Mouse (Mus musculus) CH12.LX (cell line): ENCODE results near the gene 1700092M07Rik. TPM values are rescaled to one million over a fixed set of nuclear protein-coding genes. Genes with fewer than 3 reads are reported as not detected.

Experiments used
- DNase-seq: peaks from one replicate; pipeline ENCODE4 v3.0.0-alpha.2; 2013; ENCODE audit errors: extremely low read depth
- H3K27ac ChIP-seq: 2 replicates; pipeline ENCODE4 v1.5.1; 2012; ENCODE audit warnings: low read depth, mild to moderate bottlenecking, control low read depth, moderate library complexity; ENCODE audit not compliant: insufficient read depth
- H3K27me3 ChIP-seq: replicated peaks from 2 replicates; pipeline ENCODE3; 2012; ENCODE audit warnings: inconsistent platforms
- H3K36me3 ChIP-seq, 2 experiments: replicated peaks in 1 of 2; 2 replicates each; pipeline versions ENCODE3 to v1.6.1; 2012; ENCODE audit warnings: inconsistent platforms in 1 of 2, low read length in 1 of 2, mild to moderate bottlenecking in 1 of 2, mixed read lengths in 1 of 2, moderate library complexity in 1 of 2; ENCODE audit not compliant: control insufficient read depth in 1 of 2, insufficient read depth in 1 of 2
- H3K4me1 ChIP-seq, 2 experiments: 2 replicates each; pipeline ENCODE4 v1.6.1; 2012; ENCODE audit warnings: inconsistent platforms in 1 of 2, moderate library complexity in 1 of 2; ENCODE audit not compliant: insufficient read depth in 2 of 2, control insufficient read depth in 1 of 2
- H3K4me2 ChIP-seq: 2 replicates; pipeline ENCODE4 v1.6.1; 2012; ENCODE audit warnings: low read depth, mild to moderate bottlenecking, control low read depth; ENCODE audit not compliant: poor library complexity, insufficient read depth, severe bottlenecking
- H3K4me3 ChIP-seq, 3 experiments: fragments of 150-350 bp in 1 of 3; sonication (generic) in 1 of 3; replicated peaks in 1 of 3; 2 replicates each; pipeline versions ENCODE3 to v1.5.1; 2011 to 2012; ENCODE audit warnings: low read depth in 2 of 3, low read length in 2 of 3, mild to moderate bottlenecking in 2 of 3, moderate library complexity in 2 of 3, control low read depth in 1 of 3, improper control_type of control experiment in 1 of 3, inconsistent platforms in 1 of 3, mixed read lengths in 1 of 3; ENCODE audit not compliant: poor library complexity in 1 of 3
- H3K79me2 ChIP-seq: replicated peaks from 2 replicates; pipeline ENCODE4 v1.6.1; 2012; ENCODE audit warnings: mild to moderate bottlenecking, moderate library complexity; ENCODE audit not compliant: control insufficient read depth, poor library complexity, insufficient read depth, severe bottlenecking; ENCODE audit errors: extremely low read depth
- H3K9ac ChIP-seq: 2 replicates; pipeline ENCODE4 v1.6.1; 2012; ENCODE audit warnings: low read depth, mild to moderate bottlenecking, control low read depth, moderate library complexity; ENCODE audit not compliant: insufficient read depth
- H3K9me3 ChIP-seq: replicated peaks from 2 replicates; pipeline ENCODE3; 2012; ENCODE audit warnings: low read length, inconsistent platforms, mixed read lengths
- BHLHE40 ChIP-seq: IDR thresholded peaks from 2 replicates; pipeline ENCODE4 v1.6.1; 2011; ENCODE audit warnings: mild to moderate bottlenecking, low read depth, low read length, improper control_type of control experiment
- CHD1 ChIP-seq: IDR thresholded peaks from 2 replicates; pipeline ENCODE4 v1.6.1; 2012; ENCODE audit warnings: low read depth, low read length, improper control_type of control experiment, inconsistent platforms
- CHD2 ChIP-seq: IDR thresholded peaks from 2 replicates; pipeline ENCODE4 v1.6.1; 2011; ENCODE audit warnings: low read length, improper control_type of control experiment
- CTCF ChIP-seq, 2 experiments: IDR thresholded peaks in 1 of 2; conservative IDR thresholded peaks in 1 of 2; 2 replicates each; pipeline ENCODE4 v1.5.1; 2011 to 2012; ENCODE audit warnings: low read depth in 2 of 2, low read length in 2 of 2, improper control_type of control experiment in 1 of 2, inconsistent platforms in 1 of 2, mild to moderate bottlenecking in 1 of 2, moderate library complexity in 1 of 2
- E2F4 ChIP-seq: IDR thresholded peaks from 2 replicates; pipeline ENCODE4 v1.6.1; 2011; ENCODE audit warnings: low read depth, low read length, improper control_type of control experiment; ENCODE audit not compliant: insufficient replicate concordance
- ELF1 ChIP-seq: IDR thresholded peaks from 2 replicates; pipeline ENCODE4 v1.6.1; 2014; ENCODE audit warnings: low read depth, mild to moderate bottlenecking, inconsistent platforms, low read length, improper control_type of control experiment
- EP300 ChIP-seq: IDR thresholded peaks from 2 replicates; pipeline ENCODE4 v1.6.1; 2011; ENCODE audit warnings: low read length, improper control_type of control experiment
- ETS1 ChIP-seq: conservative IDR thresholded peaks from 2 replicates; pipeline ENCODE4 v1.6.1; 2012; ENCODE audit warnings: low read depth, mild to moderate bottlenecking, inconsistent platforms, low read length, improper control_type of control experiment, moderate library complexity
- HCFC1 ChIP-seq: IDR thresholded peaks from 2 replicates; pipeline ENCODE4 v1.6.1; 2012; ENCODE audit warnings: low read depth, mild to moderate bottlenecking, inconsistent platforms, low read length, improper control_type of control experiment
- IRF4 ChIP-seq: IDR thresholded peaks from 2 replicates; pipeline ENCODE4 v1.6.1; 2014; ENCODE audit warnings: low read depth, mild to moderate bottlenecking, inconsistent platforms, low read length, improper control_type of control experiment
- JUN ChIP-seq: IDR thresholded peaks from 2 replicates; pipeline ENCODE4 v1.6.1; 2011; ENCODE audit warnings: low read depth, mild to moderate bottlenecking, low read length, improper control_type of control experiment, moderate library complexity; ENCODE audit not compliant: insufficient read depth
- MAFK ChIP-seq: IDR thresholded peaks from 2 replicates; pipeline ENCODE4 v1.6.1; 2011; ENCODE audit warnings: low read length, improper control_type of control experiment; ENCODE audit not compliant: insufficient replicate concordance
- MAX ChIP-seq: IDR thresholded peaks from 2 replicates; pipeline ENCODE4 v1.6.1; 2011; ENCODE audit warnings: low read length, improper control_type of control experiment
- MAZ ChIP-seq: IDR thresholded peaks from 2 replicates; pipeline ENCODE4 v1.6.1; 2012; ENCODE audit warnings: low read depth, mild to moderate bottlenecking, inconsistent platforms, low read length, improper control_type of control experiment, moderate library complexity
- MEF2A ChIP-seq: IDR thresholded peaks from 2 replicates; pipeline ENCODE4 v1.6.1; 2014; ENCODE audit warnings: low read depth, mild to moderate bottlenecking, inconsistent platforms, low read length, improper control_type of control experiment, borderline replicate concordance
- MYC ChIP-seq: IDR thresholded peaks from 2 replicates; pipeline ENCODE4 v1.6.1; 2011; ENCODE audit warnings: low read depth, mild to moderate bottlenecking, improper control_type of control experiment, low read length
- NELFE ChIP-seq: IDR thresholded peaks from 2 replicates; pipeline ENCODE4 v1.6.1; 2011; ENCODE audit warnings: low read depth, low read length, improper control_type of control experiment
- NRF1 ChIP-seq: IDR thresholded peaks from 2 replicates; pipeline ENCODE4 v1.6.1; 2014; ENCODE audit warnings: low read depth, mild to moderate bottlenecking, inconsistent platforms, low read length, improper control_type of control experiment, moderate library complexity
- PAX5 ChIP-seq: IDR thresholded peaks from 2 replicates; pipeline ENCODE4 v1.6.1; 2012; ENCODE audit warnings: low read length, inconsistent platforms, mixed read lengths
- POLR2AphosphoS2 ChIP-seq: IDR thresholded peaks from 2 replicates; pipeline ENCODE4 v1.6.1; 2011; ENCODE audit warnings: low read depth, low read length, improper control_type of control experiment
- RAD21 ChIP-seq: IDR thresholded peaks from 2 replicates; pipeline ENCODE4 v1.6.1; 2011; ENCODE audit warnings: low read depth, mild to moderate bottlenecking, low read length, improper control_type of control experiment, moderate library complexity
- RCOR1 ChIP-seq: conservative IDR thresholded peaks from 2 replicates; pipeline ENCODE4 v1.6.1; 2012; ENCODE audit warnings: low read depth, mild to moderate bottlenecking, inconsistent platforms, low read length, improper control_type of control experiment
- SIN3A ChIP-seq: IDR thresholded peaks from 2 replicates; pipeline ENCODE4 v1.6.1; 2012; ENCODE audit warnings: low read length, improper control_type of control experiment, inconsistent platforms
- SMC3 ChIP-seq: IDR thresholded peaks from 2 replicates; pipeline ENCODE4 v1.6.1; 2011; ENCODE audit warnings: low read depth, low read length, improper control_type of control experiment
- TBP ChIP-seq: conservative IDR thresholded peaks from 2 replicates; pipeline ENCODE4 v1.6.1; 2011; ENCODE audit warnings: low read depth, low read length, improper control_type of control experiment
- TCF12 ChIP-seq: IDR thresholded peaks from 2 replicates; pipeline ENCODE4 v1.6.1; 2014; ENCODE audit warnings: low read depth, mild to moderate bottlenecking, inconsistent platforms, low read length, improper control_type of control experiment
- UBTF ChIP-seq: IDR thresholded peaks from 2 replicates; pipeline ENCODE4 v1.6.1; 2012; ENCODE audit warnings: low read depth, mild to moderate bottlenecking, inconsistent platforms, low read length, improper control_type of control experiment, moderate library complexity
- USF2 ChIP-seq: conservative IDR thresholded peaks from 2 replicates; pipeline ENCODE4 v1.6.1; 2011; ENCODE audit warnings: low read depth, low read length, improper control_type of control experiment
- ZC3H11A ChIP-seq: IDR thresholded peaks from 2 replicates; pipeline ENCODE4 v1.6.1; 2012; ENCODE audit warnings: low read depth, mild to moderate bottlenecking, inconsistent platforms, low read length, improper control_type of control experiment
- ZMIZ1 ChIP-seq: IDR thresholded peaks from 2 replicates; pipeline ENCODE4 v1.6.1; 2012; ENCODE audit warnings: low read depth, mild to moderate bottlenecking, inconsistent platforms, low read length, improper control_type of control experiment
- ZNF384 ChIP-seq: IDR thresholded peaks from 2 replicates; pipeline ENCODE4 v1.6.1; 2012; ENCODE audit warnings: low read depth, low read length, improper control_type of control experiment, inconsistent platforms
- dilution Hi-C: fragments of 300-500 bp; cut with MboI; formaldehyde crosslinking; loops from 2 replicates; pipeline ENCODE4 v1.14.3; 2020; ENCODE audit warnings: low sequenced_read_pairs; ENCODE audit not compliant: extremely low pct_unique_long_range_greater_than_20kb, extremely low pct_ligation_motif_present
- in situ Hi-C: fragments of 300-500 bp; cut with MboI; formaldehyde crosslinking; loops from 3 replicates; pipeline ENCODE4 v1.14.3; 2019; ENCODE audit warnings: low sequenced_read_pairs, low pct_ligation_motif_present, low pct_unique_long_range_greater_than_20kb, mixed read lengths
- polyA plus RNA-seq: library from polyadenylated mRNA; unstranded; fragments of >175 nt; gene quantifications from 2 replicates; pipeline ENCODE4 v1.2.1, GENCODE M21; 2012; ENCODE audit warnings: low read depth; ENCODE audit not compliant: insufficient read length
- total RNA-seq, 2 experiments: library from RNA; depleted of rRNA; stranded (reverse); fragments of 300-350 nt in 1 of 2; fragments of >200 nt in 1 of 2; gene quantifications; 2 replicates each; pipeline ENCODE4 v1.2.3; 2012 to 2014

1700092M07Rik gene
- total and polyA plus RNA-seq, 3 experiments, result 1.0 to 3.8 (median 3.1) TPM

GRCm38 (mm10) chr19:8734334-8734733 is 6.2 kb upstream of the 1700092M07Rik start:
- Histone ChIP-seq H3K36me3 (peaks cover 22 to 25% of the 10 kb centered on the region in 2 experiments), H3K4me2 (no peak overlapping the region), H3K27ac (no peak overlapping the region), H3K9me3 (peaks cover 5% of the 10 kb centered on the region), H3K4me1 (peaks cover 2 to 24% of the 10 kb centered on the region in 2 experiments; a peak in 2 of 4 replicates), H3K4me3 (no peak overlapping the region), H3K9ac (no peak overlapping the region), H3K27me3 (no peaks in the 10 kb centered on the region), H3K79me2 (peaks cover 21% of the 10 kb centered on the region)
- in situ Hi-C loops (loop anchor here (25.0 kb wide), 1 partner anchor 378 kb away; no protein-coding TSS in a partner anchor), dilution Hi-C loops (no loop called here)
- TF ChIP-seq UBTF (no peak), SIN3A (no peak), CTCF (conservative IDR thresholded peaks at IDR 0.05 in 1 of 2, IDR thresholded peaks at IDR 0.05 in 1 of 2; ENCODE audit: low read depth in 2 of 2, low read length in 2 of 2) (no peak), HCFC1 (no peak), ELF1 (no peak), CHD2 (no peak), MAX (no peak), MYC (no peak), JUN (no peak), RCOR1 (no peak), ZC3H11A (no peak), RAD21 (no peak), USF2 (no peak), CHD1 (no peak), TBP (no peak)
- DNase-seq, result no peak

- H3K4me1 ChIP-seq, result peaks cover 4 to 28% of the 10 kb centered on the region in 2 experiments; a peak in 2 of 4 replicates
- dilution Hi-C loops, result no loop called here
- peaks cover 31 to 37% of the 10 kb centered on the region in 2 experiments for H3K36me3 ChIP-seq
- in situ Hi-C loops, result loop anchor here (25.0 kb wide), 1 partner anchor 377 kb away; no protein-coding TSS in a partner anchor
- H3K9me3 ChIP-seq, result peaks cover 5% of the 10 kb centered on the region
- peak; percentile 88 for DNase-seq
- H3K27me3 ChIP-seq, result no peaks in the 10 kb centered on the region
- H3K4me3 ChIP-seq, result peak within 1 kb of the TSS; percentile 68 to 99 (median 99)
- H3K27ac ChIP-seq, result peak within 1 kb of the TSS; percentile 58
- H3K4me2 ChIP-seq, result peak within 1 kb of the TSS; percentile 95
- peak within 1 kb of the TSS; percentile 91 for H3K9ac ChIP-seq
- peaks cover 21% of the 10 kb centered on the region for H3K79me2 ChIP-seq
- TF ChIP-seq ETS1 (no peak; the same call in 1 of the 2 replicates), ZNF384 (no peak), UBTF (no peak), MEF2A (peak; percentile 67; the same call in 1 of the 2 replicates), NRF1 (peak; percentile 59), POLR2AphosphoS2 (peak; percentile 87), MAZ (no peak; the same call in 1 of the 2 replicates), TBP (peak; percentile 85), ELF1 (peak; percentile 96), MAFK (no peak), PAX5 (no peak), RAD21 (no peak), JUN (no peak), SMC3 (no peak), IRF4 (peak; percentile 62), TCF12 (peak; percentile 94), BHLHE40 (no peak; the same call in 1 of the 2 replicates), EP300 (no peak), E2F4 (no peak), CTCF (conservative IDR thresholded peaks at IDR 0.05 in 1 of 2, IDR thresholded peaks at IDR 0.05 in 1 of 2; ENCODE audit: low read depth in 2 of 2, low read length in 2 of 2) (no peak), NELFE (peak; percentile 98), ZMIZ1 (peak; percentile 95)
Measured at GRCm38 (mm10) chr19:8735389-8736159, 4.9 kb upstream of the 1700092M07Rik start, which contains the start of gene Wdr74. Gene Wdr74 (plus strand): TSS chr19:8735827.
